Mouse (Mus musculus) lung, postnatal 0 days (tissue): ENCODE data around the gene Miga1. TPM values are rescaled to one million over a fixed set of nuclear protein-coding genes. Genes with fewer than 3 reads are reported as not detected.

Experiments
- ATAC-seq: fragments of 200-750 bp; cut with Nextera tagmentation; 2 replicates; pipeline ENCODE4 v1.8.0; 2017; ENCODE audit warnings: moderate library complexity
- DNase-seq: peaks from one replicate; pipeline ENCODE4 v3.0.0-alpha.2; 2016; ENCODE audit warnings: low spot score
- H3K27ac ChIP-seq: fragments of 300-500 bp; sonication (generic); 2 replicates; pipeline ENCODE4 v1.5.1; 2014; ENCODE audit warnings: antibody characterized with exemption, mild to moderate bottlenecking, low read length, mixed read lengths
- H3K27me3 ChIP-seq: fragments of 300-500 bp; sonication (generic); replicated peaks from 2 replicates; pipeline ENCODE4 v1.6.1; 2014; ENCODE audit warnings: low read length, mixed read lengths; ENCODE audit not compliant: insufficient read depth
- H3K36me3 ChIP-seq: fragments of 300-500 bp; sonication (generic); 2 replicates; pipeline ENCODE4 v1.6.1; 2014; ENCODE audit warnings: low read length, mixed read lengths; ENCODE audit not compliant: insufficient read depth
- H3K4me1 ChIP-seq: fragments of 300-500 bp; sonication (generic); 2 replicates; pipeline ENCODE4 v1.6.1; 2014; ENCODE audit warnings: antibody characterized with exemption, low read depth, low read length, mixed read lengths; ENCODE audit not compliant: insufficient read depth
- H3K4me2 ChIP-seq: fragments of 300-500 bp; sonication (generic); replicated peaks from 2 replicates; pipeline ENCODE4 v1.6.1; 2014; ENCODE audit warnings: low read depth, mild to moderate bottlenecking, low read length, moderate library complexity, mixed read lengths
- H3K4me3 ChIP-seq: fragments of 300-500 bp; sonication (generic); 2 replicates; pipeline ENCODE4 v1.5.1; 2014; ENCODE audit warnings: low read depth, low read length
- H3K9ac ChIP-seq: fragments of 300-500 bp; sonication (generic); replicated peaks from 2 replicates; pipeline ENCODE4 v1.6.1; 2014; ENCODE audit warnings: low read depth, mild to moderate bottlenecking
- H3K9me3 ChIP-seq: fragments of 300-500 bp; sonication (generic); 2 replicates; pipeline ENCODE4 v1.6.1; 2016; ENCODE audit warnings: low read length, mixed read lengths
- CTCF ChIP-seq: IDR thresholded peaks from 2 replicates; pipeline ENCODE4 v1.5.1; 2016; ENCODE audit warnings: antibody characterized with exemption, mild to moderate bottlenecking
- EP300 ChIP-seq: IDR thresholded peaks from 2 replicates; pipeline ENCODE4 v1.6.1; 2016; ENCODE audit warnings: antibody characterized with exemption, mild to moderate bottlenecking, control low read depth
- WGBS: fragments of 180-500 bp; shearing (Covaris S2); extraction: QIAGEN DNeasy Blood & Tissue Kit; methylation state at CpG from one replicate; pipeline ENCODE4 v1.1.7; 2014; 5-methylcytosine and 5-hydroxymethylcytosine counted together
- polyA plus RNA-seq: library from polyadenylated mRNA; unstranded; fragments of >200 nt; fragmentation: Nextera tagmentation; extraction: Ambion mirVana; gene quantifications from 2 replicates; pipeline ENCODE4 v1.2.1, GENCODE M21; 2015

Gene Miga1
- polyA plus RNA-seq, 1 experiment from 2014 or later, result 10.0 TPM

- H3K4me2 ChIP-seq, result no peak overlapping the region
- H3K9ac ChIP-seq, result no peak overlapping the region
- no peak overlapping the region for H3K27ac ChIP-seq
- H3K4me1 ChIP-seq, result no peaks in the 10 kb centered on the region
- H3K27me3 ChIP-seq, result no peaks in the 10 kb centered on the region
- ATAC-seq (no peak), DNase-seq (no peak)
- no peaks in the 10 kb centered on the region for H3K36me3 ChIP-seq
- 61% methylated on average over 6 of the region's 6 CpGs for WGBS
- H3K9me3 ChIP-seq, result no peaks in the 10 kb centered on the region
- TF ChIP-seq CTCF (no peak), EP300 (no peak)
- no peak overlapping the region for H3K4me3 ChIP-seq
Observed at GRCm38 (mm10) chr3:152271876-152272275, 68.3 kb downstream of the Miga1 start.

- ATAC-seq, result peak; percentile 95
- H3K4me1 ChIP-seq, result no peaks in the 10 kb centered on the region
- H3K4me3 ChIP-seq, result no peak overlapping the region
- H3K4me2 ChIP-seq, result no peak overlapping the region
- no peak overlapping the region for H3K9ac ChIP-seq
- no peaks in the 10 kb centered on the region for H3K9me3 ChIP-seq
- peak; percentile 84 for DNase-seq
- no peak for TF ChIP-seq CTCF
- no peak for TF ChIP-seq EP300
- 66% methylated on average over 10 of the region's 10 CpGs for WGBS
- H3K36me3 ChIP-seq, result no peaks in the 10 kb centered on the region
- no peaks in the 10 kb centered on the region for H3K27me3 ChIP-seq
- no peak overlapping the region for H3K27ac ChIP-seq
Observed at GRCm38 (mm10) chr3:152271071-152271710, 69.0 kb downstream of the Miga1 start.

DNA sequence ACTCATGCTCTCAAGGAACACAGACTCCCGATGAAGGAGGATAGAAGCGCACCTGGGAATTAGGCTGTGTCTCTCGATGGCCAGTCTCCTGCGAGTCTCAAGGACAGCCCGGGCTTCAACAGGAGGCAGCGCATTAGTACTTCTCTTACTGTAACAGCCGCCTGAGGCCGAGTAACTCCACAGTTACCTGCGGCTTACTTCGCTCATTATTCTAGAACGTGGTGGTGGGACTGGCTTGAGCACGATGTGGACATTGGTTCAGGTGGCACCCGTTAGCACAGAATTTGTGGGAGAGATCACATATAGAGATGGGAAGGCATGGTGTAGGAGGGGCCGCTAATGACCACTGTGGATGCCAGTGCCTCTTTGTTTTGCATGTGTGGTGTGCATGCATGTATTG lies 72.1 kb downstream of the Miga1 start:
- no peak for ATAC-seq
- WGBS, result 88% methylated on average over 14 of the region's 14 CpGs

DNA sequence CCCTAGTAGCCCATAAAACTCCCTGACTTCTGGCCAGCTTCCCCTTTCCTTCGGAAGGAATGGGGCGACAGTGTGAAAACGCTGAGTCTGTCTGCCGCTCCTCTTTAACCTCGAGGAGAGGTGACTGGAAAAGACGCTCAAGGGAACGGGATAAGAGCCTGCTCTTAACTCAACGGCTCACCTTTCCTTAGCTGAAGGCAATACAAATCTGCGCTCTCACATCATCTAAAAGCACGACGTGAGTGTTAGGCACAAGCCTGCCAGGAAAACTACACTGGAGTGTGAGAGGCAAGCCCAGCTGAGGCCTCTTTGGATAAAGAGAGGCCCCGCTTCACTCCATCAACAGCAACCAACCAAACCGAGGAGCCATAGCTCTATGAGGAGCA lies 74.2 kb downstream of the Miga1 start, which contains the start of gene Nexn:
TSS of gene Nexn (minus strand) at position 315 of the 386 bp plus-strand sequence.
- Histone ChIP-seq H3K27ac (peak within 1 kb of the TSS; percentile 83), H3K4me3 (peak within 1 kb of the TSS; percentile 49), H3K36me3 (no peaks in the 10 kb centered on the region), H3K4me2 (peak within 1 kb of the TSS; percentile 83), H3K9me3 (no peaks in the 10 kb centered on the region), H3K27me3 (no peaks in the 10 kb centered on the region), H3K9ac (peak within 1 kb of the TSS; percentile 62), H3K4me1 (no peaks in the 10 kb centered on the region; the same call in 1 of the 2 replicates)
- 6% methylated on average over 13 of the region's 13 CpGs for WGBS
- peak; percentile 39 for ATAC-seq
- peak; percentile 62 for DNase-seq
- TF ChIP-seq CTCF, result no peak
- no peak for TF ChIP-seq EP300

More for the DNA sequence above, 72.1 kb downstream of the Miga1 start:
- H3K27me3 ChIP-seq, result no peaks in the 10 kb centered on the region
- no peaks in the 10 kb centered on the region for H3K4me1 ChIP-seq
- H3K27ac ChIP-seq, result no peak overlapping the region
- no peak overlapping the region for H3K4me3 ChIP-seq
- H3K9ac ChIP-seq, result no peak overlapping the region
- no peak overlapping the region for H3K4me2 ChIP-seq
- H3K9me3 ChIP-seq, result no peaks in the 10 kb centered on the region
- H3K36me3 ChIP-seq, result no peaks in the 10 kb centered on the region
- TF ChIP-seq EP300, result no peak
- no peak for DNase-seq

- peak; percentile 83 for DNase-seq
- H3K4me1 ChIP-seq, result no peaks in the 10 kb centered on the region; the same call in 1 of the 2 replicates
- H3K9ac ChIP-seq, result peak overlapping the region; percentile 62
- no peaks in the 10 kb centered on the region for H3K9me3 ChIP-seq
- no peaks in the 10 kb centered on the region for H3K27me3 ChIP-seq
- peak overlapping the region; percentile 83 for H3K27ac ChIP-seq
- ATAC-seq, result peak; percentile 90
- WGBS, result 1% methylated on average over 51 of the region's 63 CpGs
- TF ChIP-seq CTCF, result no peak
- H3K4me3 ChIP-seq, result peak overlapping the region; percentile 49
- no peaks in the 10 kb centered on the region for H3K36me3 ChIP-seq
- H3K4me2 ChIP-seq, result peak overlapping the region; percentile 83
Observed at GRCm38 (mm10) chr3:152265351-152266035, 74.7 kb downstream of the Miga1 start.

DNA sequence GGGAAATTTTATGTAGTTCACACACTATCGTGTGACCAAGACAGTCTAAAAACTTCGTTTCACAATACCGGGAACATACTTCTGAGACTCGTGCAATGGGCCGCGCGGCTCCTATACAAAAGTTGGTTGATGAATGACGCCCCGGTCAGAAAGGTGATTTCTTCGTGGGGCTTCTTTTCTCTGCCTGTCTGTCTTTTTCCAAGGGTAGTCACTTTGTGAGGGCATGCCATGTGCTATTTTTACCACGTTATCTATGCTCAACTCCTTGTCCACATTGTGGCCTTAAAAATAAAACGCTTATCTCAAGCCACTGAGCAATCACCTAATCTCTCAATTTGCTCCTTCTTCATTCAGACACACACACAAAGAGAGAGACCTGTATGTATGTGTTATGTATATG lies 75.4 kb downstream of the Miga1 start:
- 33% methylated on average over 12 of the region's 12 CpGs for WGBS
- DNase-seq (peak; percentile 45), ATAC-seq (no peak)
- no peaks in the 10 kb centered on the region for H3K27me3 ChIP-seq
- H3K27ac ChIP-seq, result peak overlapping the region; percentile 83
- peak overlapping the region; percentile 83 for H3K4me2 ChIP-seq
- TF ChIP-seq CTCF, result no peak
- TF ChIP-seq EP300, result no peak
- no peaks in the 10 kb centered on the region for H3K9me3 ChIP-seq
- H3K4me3 ChIP-seq, result peak overlapping the region; percentile 49
- H3K9ac ChIP-seq, result peak overlapping the region; percentile 62
- no peaks in the 10 kb centered on the region for H3K36me3 ChIP-seq
- no peaks in the 10 kb centered on the region; the same call in 1 of the 2 replicates for H3K4me1 ChIP-seq
